Comparison of ENCODE assay signal across 9 mouse cellular contexts in genomic region chr16:38602989-38603804, GRCm38 (mm10). TPM values are rescaled to one million over a fixed set of nuclear protein-coding genes. Genes with fewer than 3 reads are reported as not detected.
A peak's percentile ranks its signal among the peaks of the same experiment; 100 is the strongest.
DNase-seq lines count a peak whose midpoint lies in the region; ATAC-seq and TF ChIP-seq lines count a peak whose summit lies in the region.
"Had no signal": no experiment of that assay in that cellular context is flagged by ENCODE, and none has a peak within 500 bp of the region (broad histone marks: within the 10 kb centered on the region; RNA-seq: fewer than 3 reads in every experiment).

No protein-coding gene starts in this region.

- peaks cover 15% of the 10 kb centered on the region for H3K36me3 ChIP-seq in hindbrain, embryonic 13.5 days
- no peaks in the 10 kb centered on the region for H3K36me3 ChIP-seq in hindbrain, embryonic 11.5 days (ENCODE audit: control insufficient read depth, insufficient read depth, low read length)
- no peaks in the 10 kb centered on the region for H3K36me3 ChIP-seq in E14TG2a.4 (ENCODE audit: insufficient read depth, low read length)
- H3K36me3 ChIP-seq in heart, embryonic 10.5 days = peaks cover 93% of the 10 kb centered on the region

- H3K4me2 ChIP-seq in hindbrain, embryonic 13.5 days = no peak overlapping the region
- no peak overlapping the region for H3K4me2 ChIP-seq in hindbrain, embryonic 11.5 days (replicated peaks; ENCODE audit: low read depth, low read length)

- no peak for TF ChIP-seq CTCF in E14TG2a.4 (conservative IDR thresholded peaks at IDR 0.05; ENCODE audit: low read length)
- no peak for TF ChIP-seq CTCF in cerebellum, adult 2 months (IDR thresholded peaks at IDR 0.05; ENCODE audit: borderline replicate concordance, insufficient read depth, low read depth, low read length)

- no peaks in the 10 kb centered on the region for H3K9me3 ChIP-seq in hindbrain, embryonic 13.5 days
- H3K9me3 ChIP-seq in hindbrain, embryonic 11.5 days (ENCODE audit: control insufficient read depth, low read length) = no peaks in the 10 kb centered on the region
- H3K9me3 ChIP-seq in E14TG2a.4 (ENCODE audit: low read length) = no peaks in the 10 kb centered on the region
- no peaks in the 10 kb centered on the region for H3K9me3 ChIP-seq in heart, embryonic 10.5 days

- TF ChIP-seq POLR2A in cerebellum, adult 2 months (IDR thresholded peaks at IDR 0.05; ENCODE audit: borderline replicate concordance, insufficient read depth, low read length) = no peak

- H3K27me3 ChIP-seq in hindbrain, embryonic 13.5 days = no peaks in the 10 kb centered on the region
- H3K27me3 ChIP-seq in hindbrain, embryonic 11.5 days (ENCODE audit: control insufficient read depth, insufficient read depth, low read length) = no peaks in the 10 kb centered on the region
- H3K27me3 ChIP-seq in E14TG2a.4 (ENCODE audit: insufficient read depth, low read length) = peaks cover 7% of the 10 kb centered on the region; the same call in 1 of the 2 replicates
- no peaks in the 10 kb centered on the region for H3K27me3 ChIP-seq in cerebellum, adult 2 months (ENCODE audit: control insufficient read depth, insufficient read depth, low read length)
- no peaks in the 10 kb centered on the region for H3K27me3 ChIP-seq in heart, embryonic 10.5 days (ENCODE audit: insufficient read depth, poor library complexity, severe bottlenecking)

- no peak overlapping the region; the same call in 1 of the 2 replicates for H3K27ac ChIP-seq in hindbrain, embryonic 13.5 days
- no peak overlapping the region for H3K27ac ChIP-seq in hindbrain, embryonic 11.5 days (ENCODE audit: low read depth, low read length)
- H3K27ac ChIP-seq in cerebellum, adult 2 months (ENCODE audit: insufficient read depth, low read length) = no peak overlapping the region; the same call in 1 of the 2 replicates
- H3K27ac ChIP-seq in heart, embryonic 10.5 days = no peak overlapping the region

- WGBS in hindbrain, embryonic 13.5 days = 43% methylated on average over 11 of the region's 11 CpGs
- WGBS in hindbrain, embryonic 11.5 days = 51% methylated on average over 11 of the region's 11 CpGs
- 29% methylated on average over 11 of the region's 11 CpGs for WGBS in cerebellum, adult 2 months
- 45% methylated on average over 11 of the region's 11 CpGs for WGBS in heart, embryonic 10.5 days

- DNase-seq in hindbrain, embryonic 11.5 days (ENCODE audit: low spot score) = no peak
- peak; percentile 34 to 53 for DNase-seq in cerebellum, adult 2 months
- peak; percentile 80 for DNase-seq in heart, embryonic 10.5 days (ENCODE audit: low spot score)
- DNase-seq in left cerebral cortex, adult 11 months (ENCODE audit: low spot score) = peak; percentile 34
- DNase-seq in right cerebral cortex, postnatal 25 days = peak; percentile 15
- DNase-seq in kidney, postnatal 25 days = no peak

- 0 out of 2 replicates have a peak, but pooled peaks cover 5% of the 10 kb centered on the region for H3K4me1 ChIP-seq in hindbrain, embryonic 13.5 days (replicated peaks)
- no peaks in the 10 kb centered on the region for H3K4me1 ChIP-seq in hindbrain, embryonic 11.5 days (replicated peaks; ENCODE audit: control insufficient read depth, insufficient read depth, low read length)
- peaks cover 24% of the 10 kb centered on the region for H3K4me1 ChIP-seq in E14TG2a.4 (replicated peaks; ENCODE audit: low read depth, low read length)
- H3K4me1 ChIP-seq in cerebellum, adult 2 months (ENCODE audit: control insufficient read depth, insufficient read depth, low read length) = no peaks in the 10 kb centered on the region
- H3K4me1 ChIP-seq in heart, embryonic 10.5 days = no peaks in the 10 kb centered on the region

- ATAC-seq in hindbrain, embryonic 13.5 days (ENCODE audit: low FRiP score) = peak; percentile 61; the same call in 1 of the 2 replicates
- ATAC-seq in hindbrain, embryonic 11.5 days (ENCODE audit: low FRiP score) = no peak

- no peak overlapping the region for H3K9ac ChIP-seq in hindbrain, embryonic 13.5 days
- no peak overlapping the region for H3K9ac ChIP-seq in hindbrain, embryonic 11.5 days (ENCODE audit: low read depth, low read length)

- no peak overlapping the region for H3K4me3 ChIP-seq in hindbrain, embryonic 13.5 days
- no peak overlapping the region for H3K4me3 ChIP-seq in hindbrain, embryonic 11.5 days (ENCODE audit: low read depth, low read length)
- peak overlapping the region; percentile 77 for H3K4me3 ChIP-seq in E14TG2a.4 (replicated peaks; ENCODE audit: low read length)
- H3K4me3 ChIP-seq in cerebellum, adult 2 months (replicated peaks; ENCODE audit: insufficient read depth, low read depth, low read length) = no peak overlapping the region
- H3K4me3 ChIP-seq in heart, embryonic 10.5 days = no peak overlapping the region
- H3K4me3 ChIP-seq: myocyte had no signal

RNA-seq across cellular contexts. Expression of gene Tmem39a, which starts 44.7 kb away (rescaled TPM):
- polyA plus RNA-seq in hindbrain, embryonic 13.5 days (2015; fragmentation: Nextera tagmentation; extraction: Ambion mirVana) = 42.4 and 50.3 TPM in 2 replicates
- 74.8 and 91.1 TPM in 2 replicates for polyA plus RNA-seq in hindbrain, embryonic 11.5 days (2014; fragmentation: Nextera tagmentation; extraction: Ambion mirVana)
- polyA plus RNA-seq in cerebellum, adult 2 months (2012; rRNA removed) = 62.9 and 63.0 TPM in 2 replicates
- polyA plus RNA-seq in heart, embryonic 10.5 days (2016; fragmentation: Nextera tagmentation; extraction: Ambion mirVana) = 76.1 and 105 TPM in 2 replicates

RNA-seq across cellular contexts. Expression of gene Poglut1, which starts 53.1 kb away (rescaled TPM):
- 62.0 and 66.7 TPM in 2 replicates for polyA plus RNA-seq in hindbrain, embryonic 13.5 days (2015; fragmentation: Nextera tagmentation; extraction: Ambion mirVana)
- 69.8 and 77.3 TPM in 2 replicates for polyA plus RNA-seq in hindbrain, embryonic 11.5 days (2014; fragmentation: Nextera tagmentation; extraction: Ambion mirVana)
- 55.9 and 59.9 TPM in 2 replicates for polyA plus RNA-seq in cerebellum, adult 2 months (2012; rRNA removed)
- polyA plus RNA-seq in heart, embryonic 10.5 days (2016; fragmentation: Nextera tagmentation; extraction: Ambion mirVana) = 40.2 and 50.6 TPM in 2 replicates

Comparison
In these comparisons a context has a peak if more than half of its experiments do, and no peak if none do; other contexts are left out.
1. DNase-seq: peak in cerebellum, adult 2 months (2 of 2), heart, embryonic 10.5 days (single experiment), left cerebral cortex, adult 11 months (single experiment) and right cerebral cortex, postnatal 25 days (single experiment); none in hindbrain, embryonic 11.5 days (single experiment) and kidney, postnatal 25 days (0 of 2).